Mouse (Mus musculus) liver, embryonic 16.5 days (tissue): Measurements from ENCODE around the gene Tspan18. TPM values are rescaled to one million over a fixed set of nuclear protein-coding genes. Genes with fewer than 3 reads are reported as not detected.

Source experiments
- ATAC-seq: fragments of 200-750 bp; cut with Nextera tagmentation; 2 replicates; pipeline ENCODE4 v1.8.0; 2017; ENCODE audit warnings: low read depth, mild to moderate bottlenecking, moderate number of reproducible peaks, moderate library complexity
- H3K27ac ChIP-seq: fragments of 300-500 bp; sonication (generic); 2 replicates; pipeline ENCODE4 v1.5.1; 2014; ENCODE audit warnings: mild to moderate bottlenecking, low read length
- H3K27me3 ChIP-seq: fragments of 300-500 bp; sonication (generic); 2 replicates; pipeline ENCODE4 v1.6.1; 2014; ENCODE audit warnings: low read depth, low read length, mixed read lengths; ENCODE audit not compliant: control insufficient read depth, insufficient read depth
- H3K36me3 ChIP-seq: fragments of 300-500 bp; sonication (generic); 2 replicates; pipeline ENCODE4 v1.6.1; 2014; ENCODE audit warnings: mild to moderate bottlenecking; ENCODE audit not compliant: control insufficient read depth, insufficient read depth
- H3K4me1 ChIP-seq: fragments of 300-500 bp; sonication (generic); 2 replicates; pipeline ENCODE4 v1.6.1; 2014; ENCODE audit warnings: low read depth, low read length, mixed read lengths; ENCODE audit not compliant: control insufficient read depth
- H3K4me2 ChIP-seq: fragments of 300-500 bp; sonication (generic); 2 replicates; pipeline ENCODE4 v1.6.1; 2014; ENCODE audit warnings: low read depth, low read length, mixed read lengths
- H3K4me3 ChIP-seq: fragments of 300-500 bp; sonication (generic); 2 replicates; pipeline ENCODE4 v1.5.1; 2014; ENCODE audit warnings: low read depth, mild to moderate bottlenecking, low read length
- H3K9ac ChIP-seq: fragments of 300-500 bp; sonication (generic); 2 replicates; pipeline ENCODE4 v1.6.1; 2014; ENCODE audit warnings: low read depth, low read length
- H3K9me3 ChIP-seq: fragments of 300-500 bp; sonication (generic); replicated peaks from 2 replicates; pipeline ENCODE4 v1.6.1; 2016; ENCODE audit warnings: low read length; ENCODE audit not compliant: control insufficient read depth
- WGBS: fragments of 180-500 bp; shearing (Covaris S2); extraction: QIAGEN DNeasy Blood & Tissue Kit; methylation state at CpG from one replicate; pipeline ENCODE4 v1.1.7; 2014; ENCODE audit not compliant: insufficient replicate concordance; 5-methylcytosine and 5-hydroxymethylcytosine counted together
- polyA plus RNA-seq: library from polyadenylated mRNA; unstranded; fragments of >200 nt; fragmentation: Nextera tagmentation; extraction: Ambion mirVana; gene quantifications from 2 replicates; pipeline ENCODE4 v1.2.1, GENCODE M21; 2015

Tspan18 gene
- polyA plus RNA-seq, 1 experiment from 2014 or later = 2.0 TPM

DNA sequence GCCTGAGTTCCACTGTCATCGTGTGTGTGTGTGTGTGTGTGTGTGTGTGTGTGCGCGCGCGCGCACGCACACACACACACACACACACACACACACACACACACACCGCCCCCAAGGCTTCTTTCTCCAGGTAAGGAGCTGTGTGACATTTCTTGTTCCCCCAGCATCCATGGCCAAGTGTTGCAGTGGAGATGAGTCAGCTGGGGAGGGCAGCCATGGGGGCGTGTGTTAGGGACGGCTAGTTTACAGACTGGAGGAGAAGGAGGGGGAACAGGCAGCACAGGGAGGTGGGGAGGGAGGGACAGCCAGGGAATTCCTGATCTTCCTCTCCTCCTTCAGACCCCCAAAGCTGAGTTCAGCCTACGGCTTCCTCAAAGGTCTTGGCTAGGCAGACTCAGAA is 151.4 kb downstream of the Tspan18 start:
- ATAC-seq = no peak
- no peak overlapping the region for H3K27ac ChIP-seq
- H3K4me2 ChIP-seq = no peak overlapping the region
- no peaks in the 10 kb centered on the region for H3K4me1 ChIP-seq
- H3K4me3 ChIP-seq = no peak overlapping the region
- no peaks in the 10 kb centered on the region for H3K36me3 ChIP-seq
- H3K9ac ChIP-seq = no peak overlapping the region
- 64% methylated on average over 11 of the region's 11 CpGs for WGBS
- H3K27me3 ChIP-seq = peaks cover 61% of the 10 kb centered on the region
- no peaks in the 10 kb centered on the region for H3K9me3 ChIP-seq

GRCm38 (mm10) chr2:93180077-93180844 is 154.0 kb downstream of the Tspan18 start:
- Histone ChIP-seq H3K4me3 (no peak overlapping the region), H3K9ac (no peak overlapping the region), H3K36me3 (no peaks in the 10 kb centered on the region), H3K4me1 (no peaks in the 10 kb centered on the region), H3K27ac (no peak overlapping the region), H3K27me3 (peaks cover 44% of the 10 kb centered on the region), H3K9me3 (no peaks in the 10 kb centered on the region), H3K4me2 (0 out of 2 replicates have a peak overlapping the region, but pooled peaks have one; percentile 24)
- ATAC-seq = no peak
- WGBS = 3% methylated on average over 41 of the region's 41 CpGs

- Histone ChIP-seq H3K4me1 (no peaks in the 10 kb centered on the region), H3K27me3 (peaks cover 44% of the 10 kb centered on the region), H3K27ac (no peak overlapping the region), H3K4me2 (no peak overlapping the region), H3K36me3 (no peaks in the 10 kb centered on the region), H3K9me3 (no peaks in the 10 kb centered on the region), H3K9ac (no peak overlapping the region), H3K4me3 (no peak overlapping the region)
- no peak for ATAC-seq
- WGBS = 43% methylated on average over 5 of the region's 5 CpGs
Measured at GRCm38 (mm10) chr2:93179603-93180002, 154.7 kb downstream of the Tspan18 start.

- no peak overlapping the region for H3K4me3 ChIP-seq
- H3K36me3 ChIP-seq = no peaks in the 10 kb centered on the region
- H3K4me1 ChIP-seq = no peaks in the 10 kb centered on the region
- H3K4me2 ChIP-seq = no peak overlapping the region
- H3K27ac ChIP-seq = no peak overlapping the region
- H3K9ac ChIP-seq = no peak overlapping the region
- peaks cover 41% of the 10 kb centered on the region for H3K27me3 ChIP-seq
- no peak for ATAC-seq
- no peaks in the 10 kb centered on the region for H3K9me3 ChIP-seq
- 55% methylated on average over 4 of the region's 4 CpGs for WGBS
Measured at GRCm38 (mm10) chr2:93178313-93178677, 156.0 kb downstream of the Tspan18 start.

GRCm38 (mm10) chr2:93177668-93178312 is 156.5 kb downstream of the Tspan18 start:
- H3K4me3 ChIP-seq = no peak overlapping the region
- H3K36me3 ChIP-seq = no peaks in the 10 kb centered on the region
- H3K4me1 ChIP-seq = no peaks in the 10 kb centered on the region
- ATAC-seq = no peak
- H3K9me3 ChIP-seq = no peaks in the 10 kb centered on the region
- H3K27ac ChIP-seq = no peak overlapping the region
- no peak overlapping the region for H3K9ac ChIP-seq
- WGBS = 71% methylated on average over 20 of the region's 20 CpGs
- peaks cover 37% of the 10 kb centered on the region for H3K27me3 ChIP-seq
- H3K4me2 ChIP-seq = no peak overlapping the region

DNA sequence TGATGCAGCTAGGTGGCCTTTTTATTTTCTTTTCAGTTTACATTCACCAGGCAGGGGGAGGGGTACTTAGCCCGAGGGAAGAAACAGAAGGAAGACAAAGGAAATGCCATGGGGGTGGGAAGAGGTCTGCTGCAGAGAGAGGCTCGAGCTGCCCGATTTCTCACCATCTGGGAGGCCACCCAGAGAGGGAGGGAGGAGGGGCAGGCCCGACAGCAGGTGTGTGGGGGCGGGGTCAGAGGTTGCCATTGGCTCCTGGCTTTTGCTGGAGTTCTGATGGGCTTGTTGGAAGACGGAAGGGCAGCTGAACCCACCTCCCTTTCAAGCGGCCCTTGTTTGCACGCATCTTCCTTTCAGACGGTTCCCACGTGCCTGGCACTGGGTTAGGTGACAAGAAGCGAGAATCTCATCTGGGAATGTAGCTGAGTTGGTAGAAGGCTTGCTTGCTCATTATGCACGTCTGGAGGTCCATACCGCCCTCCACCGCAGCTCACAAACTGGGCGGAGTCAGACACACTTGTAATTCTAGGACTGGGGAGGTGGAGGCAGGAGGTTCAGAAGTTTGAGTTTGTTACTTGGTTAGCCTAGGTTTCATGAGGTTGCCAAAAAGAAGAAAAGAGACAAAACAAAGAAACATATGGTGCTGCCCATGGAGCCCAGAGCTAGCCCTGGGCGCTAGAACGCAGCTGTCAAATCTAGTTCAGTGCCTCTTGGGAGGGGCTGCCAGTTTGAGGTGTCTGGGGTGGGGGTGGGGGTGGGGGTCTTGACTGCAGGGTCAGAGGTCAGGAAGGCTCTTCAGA is 157.2 kb downstream of the Tspan18 start:
- no peaks in the 10 kb centered on the region; the same call in 1 of the 2 replicates for H3K4me1 ChIP-seq

DNA sequence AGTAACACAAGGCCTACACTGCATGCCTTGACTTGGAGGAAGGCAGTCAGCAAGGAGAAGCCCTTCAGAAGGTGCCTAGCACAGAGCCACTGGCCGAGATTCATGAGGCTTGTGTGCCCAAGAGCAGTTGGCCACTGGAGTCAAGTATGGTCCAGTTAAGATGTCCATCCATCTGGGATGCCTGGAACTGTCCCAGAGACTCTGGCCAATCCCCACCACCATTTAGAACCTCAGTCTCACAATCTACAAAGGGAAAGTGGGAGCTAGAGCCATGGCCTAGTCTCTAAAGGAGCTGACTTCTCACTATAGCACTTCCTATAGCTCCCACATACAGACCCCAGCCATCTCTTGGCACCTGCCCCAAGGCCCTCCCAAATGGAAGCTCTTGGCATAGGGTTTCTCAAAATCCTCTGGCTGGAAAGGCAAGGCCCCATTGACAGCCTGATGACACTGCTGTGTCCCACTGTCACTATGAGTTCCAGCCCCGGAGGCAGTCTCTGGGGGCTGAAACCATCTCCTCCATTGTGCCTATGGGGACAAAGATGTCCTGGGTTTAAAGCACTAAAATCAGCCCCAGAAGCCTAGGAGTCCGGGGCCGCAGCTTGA is 158.0 kb downstream of the Tspan18 start:
- H3K4me3 ChIP-seq = no peak overlapping the region
- ATAC-seq = no peak
- peaks cover 35% of the 10 kb centered on the region for H3K27me3 ChIP-seq
- no peaks in the 10 kb centered on the region for H3K9me3 ChIP-seq
- H3K4me1 ChIP-seq = no peaks in the 10 kb centered on the region; the same call in 1 of the 2 replicates
- H3K9ac ChIP-seq = no peak overlapping the region
- 26% methylated on average over 4 of the region's 4 CpGs for WGBS
- H3K4me2 ChIP-seq = no peak overlapping the region
- H3K36me3 ChIP-seq = no peaks in the 10 kb centered on the region
- no peak overlapping the region for H3K27ac ChIP-seq

More for the DNA sequence above, 157.2 kb downstream of the Tspan18 start:
- H3K9me3 ChIP-seq = no peaks in the 10 kb centered on the region
- H3K4me3 ChIP-seq = no peak overlapping the region
- no peak overlapping the region for H3K9ac ChIP-seq
- no peak overlapping the region for H3K27ac ChIP-seq
- H3K4me2 ChIP-seq = no peak overlapping the region
- H3K27me3 ChIP-seq = peaks cover 35% of the 10 kb centered on the region
- no peak for ATAC-seq
- 11% methylated on average over 17 of the region's 17 CpGs for WGBS
- no peaks in the 10 kb centered on the region for H3K36me3 ChIP-seq

DNA sequence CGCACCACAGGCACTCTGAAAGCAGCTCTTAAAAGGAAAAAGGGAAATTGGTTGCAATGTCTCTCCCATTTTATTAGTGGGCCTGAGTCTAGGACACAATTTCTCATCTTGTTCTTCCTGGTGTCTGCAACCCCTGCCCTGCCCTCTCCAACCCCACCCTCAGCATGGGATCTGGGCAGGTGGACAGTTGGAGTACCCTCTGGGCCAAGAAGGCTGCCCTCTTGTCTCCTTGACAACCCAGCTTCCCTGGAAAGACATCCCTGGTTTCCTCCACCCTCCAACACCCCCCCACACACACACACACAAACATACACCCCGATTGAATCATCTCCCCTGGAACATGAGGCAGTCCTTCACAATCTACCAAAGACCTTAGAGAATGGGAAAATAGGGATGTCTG is 158.6 kb downstream of the Tspan18 start:
- Histone ChIP-seq H3K36me3 (no peaks in the 10 kb centered on the region), H3K9me3 (no peaks in the 10 kb centered on the region), H3K27me3 (peaks cover 31% of the 10 kb centered on the region), H3K9ac (no peak overlapping the region), H3K27ac (no peak overlapping the region), H3K4me2 (no peak overlapping the region), H3K4me1 (no peaks in the 10 kb centered on the region; the same call in 1 of the 2 replicates), H3K4me3 (no peak overlapping the region)
- WGBS = 52% methylated on average over 2 of the region's 2 CpGs
- ATAC-seq = no peak
